Comparison of ENCODE assay signal across 26 mouse cellular contexts in the genomic region with DNA sequence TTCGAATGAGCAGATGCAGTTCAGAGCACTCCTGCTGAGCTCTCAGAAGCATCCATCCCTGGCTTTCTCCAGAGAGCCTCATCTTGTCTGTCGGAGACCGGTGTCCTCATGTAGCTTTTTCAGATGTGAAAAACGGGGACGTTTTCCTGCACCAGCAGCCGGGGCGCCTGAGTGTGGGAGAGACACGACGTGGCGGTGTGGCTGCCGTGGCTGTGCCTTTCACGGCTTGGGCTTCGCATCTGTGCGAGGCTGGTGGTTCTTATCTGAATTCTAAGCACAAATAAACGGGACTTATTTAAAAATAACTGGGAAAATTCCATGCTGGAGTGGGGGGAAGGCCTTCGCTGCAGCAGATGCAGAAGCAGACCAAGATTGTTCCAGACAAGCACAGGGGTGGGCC. TPM values are rescaled to one million over a fixed set of nuclear protein-coding genes. Genes with fewer than 3 reads are reported as not detected.
DNase-seq lines count a peak whose midpoint lies in the region; ATAC-seq lines count a peak whose summit lies in the region.
"Had no signal": no experiment of that assay in that cellular context is flagged by ENCODE, and none has a peak within 500 bp of the region (broad histone marks: within the 10 kb centered on the region; RNA-seq: fewer than 3 reads in every experiment).

No protein-coding gene starts in this region.

- no peak overlapping the region for H3K4me2 ChIP-seq in midbrain, embryonic 15.5 days
- H3K4me2 ChIP-seq: embryonic facial prominence, embryonic 13.5 days; forebrain, embryonic 13.5 days; heart, embryonic 11.5 days; neural tube, embryonic 15.5 days had no signal

- no peak for ATAC-seq in midbrain, embryonic 15.5 days (replicated peaks)
- ATAC-seq: forebrain, embryonic 13.5 days; hindbrain, embryonic 16.5 days; intestine, embryonic 16.5 days had no signal

- no peak overlapping the region for H3K9ac ChIP-seq in midbrain, embryonic 15.5 days
- H3K9ac ChIP-seq: embryonic facial prominence, embryonic 13.5 days; forebrain, embryonic 13.5 days; neural tube, embryonic 15.5 days had no signal

- H3K27ac ChIP-seq in midbrain, embryonic 10.5 days (replicated peaks): peak overlapping the region; percentile 38; the same call in 1 of the 2 replicates
- H3K27ac ChIP-seq in midbrain, embryonic 15.5 days: no peak overlapping the region
- H3K27ac ChIP-seq: embryonic facial prominence, embryonic 13.5 days; forebrain, embryonic 13.5 days; limb, embryonic 10.5 days; neural tube, embryonic 15.5 days had no signal

- H3K4me3 ChIP-seq in midbrain, embryonic 10.5 days: no peak overlapping the region
- H3K4me3 ChIP-seq in midbrain, embryonic 15.5 days: no peak overlapping the region
- H3K4me3 ChIP-seq: embryonic facial prominence, embryonic 13.5 days; erythroblast, embryonic 14.5 days; forebrain, embryonic 13.5 days; limb, embryonic 10.5 days; neural tube, embryonic 15.5 days had no signal

- H3K4me1 ChIP-seq in midbrain, embryonic 10.5 days: peaks cover 54% of the 10 kb centered on the region
- peaks cover 18% of the 10 kb centered on the region for H3K4me1 ChIP-seq in midbrain, embryonic 15.5 days
- H3K4me1 ChIP-seq: embryonic facial prominence, embryonic 13.5 days had no signal

- DNase-seq in frontal cortex, adult 2 months (ENCODE audit: extremely low spot score in 1 of 2, low spot score in 1 of 2): peak; percentile 69 to 81
- DNase-seq in frontal cortex, postnatal 25 days (ENCODE audit: low spot score in 2 of 2): no peak
- no peak for DNase-seq in midbrain, embryonic 10.5 days (ENCODE audit: low spot score)
- peak; percentile 73 to 94 for DNase-seq in left cerebral cortex, postnatal 25 days (ENCODE audit: low spot score in 2 of 2)
- peak; percentile 63 for DNase-seq in right cerebral cortex, postnatal 25 days
- DNase-seq in adrenal gland, postnatal 10 days: no peak
- no peak for DNase-seq in gastrocnemius, postnatal 10 days
- DNase-seq: adrenal gland, postnatal 36 days; cerebellum, adult 11-12 months; embryo, embryonic 11 days; kidney, postnatal 36 days; liver; lung, postnatal 4 days; thymus, adult 18-20 months; thymus, postnatal 36 days had no signal

- H3K36me3 ChIP-seq in midbrain, embryonic 10.5 days: peaks cover 8% of the 10 kb centered on the region; the same call in 1 of the 2 replicates
- no peaks in the 10 kb centered on the region for H3K36me3 ChIP-seq in midbrain, embryonic 15.5 days (replicated peaks)
- H3K36me3 ChIP-seq: embryonic facial prominence, embryonic 13.5 days; limb, embryonic 10.5 days; neural tube, embryonic 15.5 days had no signal

- intact Hi-C loops in left cerebral cortex, postnatal 25 days (cut with DNase I): loop anchor here (2.0 kb wide), 1 partner anchor 22 kb away; no protein-coding TSS in a partner anchor

- 93% methylated on average over 16 of the region's 16 CpGs for WGBS in midbrain, embryonic 10.5 days
- 87% methylated on average over 16 of the region's 16 CpGs for whole genome bisulfite sequencing in midbrain, embryonic 15.5 days

- peaks cover 32% of the 10 kb centered on the region; the same call in 1 of the 2 replicates for H3K27me3 ChIP-seq in midbrain, embryonic 10.5 days (ENCODE audit: low read depth, poor library complexity, severe bottlenecking)
- H3K27me3 ChIP-seq in midbrain, embryonic 15.5 days (replicated peaks): no peaks in the 10 kb centered on the region
- H3K27me3 ChIP-seq: forebrain, embryonic 13.5 days; neural tube, embryonic 15.5 days had no signal

- H3K9me3 ChIP-seq in midbrain, embryonic 10.5 days (replicated peaks): no peaks in the 10 kb centered on the region
- H3K9me3 ChIP-seq in midbrain, embryonic 15.5 days: no peaks in the 10 kb centered on the region
- H3K9me3 ChIP-seq: embryonic facial prominence, embryonic 13.5 days; forebrain, embryonic 13.5 days; limb, embryonic 10.5 days; neural tube, embryonic 15.5 days had no signal

RNA-seq across cellular contexts. Expression of a gene that starts 26.3 kb away (rescaled TPM):
- polyA plus RNA-seq in frontal cortex, adult 2 months (2012; rRNA removed): 108 and 125 TPM in 2 replicates
- polyA plus RNA-seq in midbrain, embryonic 10.5 days (2016; fragmentation: Nextera tagmentation; extraction: Ambion mirVana): 7.6 and 8.3 TPM in 2 replicates
- 53.5 and 54.2 TPM in 2 replicates for polyA plus RNA-seq in midbrain, embryonic 15.5 days (2015; fragmentation: Nextera tagmentation; extraction: Ambion mirVana)
- total RNA-seq in left cerebral cortex, postnatal 25 days (2021): 100 to 1,000 TPM; 328 to 335 TPM
- total RNA-seq in adrenal gland, postnatal 10 days (2021): 1 to 10 TPM; 3.4 to 4.3 TPM
- under 1 TPM; 0.26 to 0.63 TPM for total RNA-seq in gastrocnemius, postnatal 10 days (2021)
- total RNA-seq: hematopoietic stem cell, adult 5-6 weeks; megakaryocyte-erythroid progenitor cell, adult 5-6 weeks had no signal

Comparison
In these comparisons a context has a peak if more than half of its experiments do, and no peak if none do; other contexts are left out.
1. DNase-seq: peak in frontal cortex, adult 2 months (2 of 2), left cerebral cortex, postnatal 25 days (2 of 2) and right cerebral cortex, postnatal 25 days (single experiment); none in frontal cortex, postnatal 25 days (0 of 2), midbrain, embryonic 10.5 days (single experiment), adrenal gland, postnatal 10 days (single experiment) and gastrocnemius, postnatal 10 days (single experiment).
2. RNA of a gene that starts 26.3 kb away (total RNA-seq): 328 to 335 TPM in left cerebral cortex, postnatal 25 days; 3.4 to 4.3 TPM in adrenal gland, postnatal 10 days and 0.26 to 0.63 TPM in gastrocnemius, postnatal 10 days; every median in the first group is over 10 times any median in the second.